Comparison of ENCODE assay signal across 18 mouse cellular contexts in genomic region chr7:132458493-132458892, GRCm38 (mm10).
DNase-seq lines count a peak whose midpoint lies in the region; ATAC-seq and TF ChIP-seq lines count a peak whose summit lies in the region.
"Had no signal": no experiment of that assay in that cellular context is flagged by ENCODE, and none has a peak within 500 bp of the region (broad histone marks: within the 10 kb centered on the region; RNA-seq: fewer than 3 reads in every experiment).

No protein-coding gene starts in this region.

- 34% methylated on average over 7 of the region's 7 CpGs for WGBS in hindbrain, embryonic 11.5 days
- WGBS in hindbrain, postnatal 0 days = 27% methylated on average over 7 of the region's 7 CpGs
- WGBS in forebrain, embryonic 11.5 days = 34% methylated on average over 7 of the region's 7 CpGs
- 27% methylated on average over 7 of the region's 7 CpGs for WGBS in hindbrain, embryonic 14.5 days
- 29% methylated on average over 7 of the region's 7 CpGs for WGBS in midbrain, postnatal 0 days

- peak overlapping the region; percentile 54; the same call in 1 of the 2 replicates for H3K27ac ChIP-seq in hindbrain, embryonic 11.5 days (ENCODE audit: low read depth, low read length)
- no peak overlapping the region for H3K27ac ChIP-seq in hindbrain, postnatal 0 days
- H3K27ac ChIP-seq in forebrain, embryonic 11.5 days (ENCODE audit: low read depth, low read length) = no peak overlapping the region; the same call in 1 of the 2 replicates
- peak overlapping the region; percentile 10; the same call in 1 of the 2 replicates for H3K27ac ChIP-seq in hindbrain, embryonic 14.5 days
- no peak overlapping the region for H3K27ac ChIP-seq in midbrain, postnatal 0 days (ENCODE audit: low read depth, low read length)
- H3K27ac ChIP-seq: left cerebral cortex, adult 2 months had no signal

- H3K9me3 ChIP-seq in hindbrain, embryonic 11.5 days (ENCODE audit: control insufficient read depth, low read length) = no peaks in the 10 kb centered on the region
- H3K9me3 ChIP-seq in hindbrain, postnatal 0 days (ENCODE audit: low read length) = no peaks in the 10 kb centered on the region
- H3K9me3 ChIP-seq in forebrain, embryonic 11.5 days (ENCODE audit: control insufficient read depth, low read length) = no peaks in the 10 kb centered on the region; the same call in 1 of the 2 replicates
- H3K9me3 ChIP-seq in hindbrain, embryonic 14.5 days (ENCODE audit: control insufficient read depth, low read length) = no peaks in the 10 kb centered on the region; the same call in 1 of the 2 replicates
- H3K9me3 ChIP-seq in midbrain, postnatal 0 days (ENCODE audit: low read length) = no peaks in the 10 kb centered on the region

- 0 out of 2 replicates have a peak, but pooled peaks cover 2% of the 10 kb centered on the region for H3K4me1 ChIP-seq in hindbrain, embryonic 11.5 days (replicated peaks; ENCODE audit: control insufficient read depth, insufficient read depth, low read length)
- no peaks in the 10 kb centered on the region for H3K4me1 ChIP-seq in hindbrain, postnatal 0 days (ENCODE audit: insufficient read depth, low read length)
- peaks cover 8% of the 10 kb centered on the region; the same call in 1 of the 2 replicates for H3K4me1 ChIP-seq in forebrain, embryonic 11.5 days (replicated peaks; ENCODE audit: control insufficient read depth, insufficient read depth, low read length)
- 0 out of 2 replicates have a peak, but pooled peaks cover 7% of the 10 kb centered on the region for H3K4me1 ChIP-seq in hindbrain, embryonic 14.5 days (replicated peaks; ENCODE audit: control insufficient read depth, insufficient read depth, low read length)
- H3K4me1 ChIP-seq in midbrain, postnatal 0 days (ENCODE audit: insufficient read depth, low read length) = no peaks in the 10 kb centered on the region
- H3K4me1 ChIP-seq: megakaryocyte, embryonic 14.5 days had no signal

- H3K27me3 ChIP-seq in hindbrain, embryonic 11.5 days (ENCODE audit: control insufficient read depth, insufficient read depth, low read length) = no peaks in the 10 kb centered on the region
- no peaks in the 10 kb centered on the region for H3K27me3 ChIP-seq in hindbrain, postnatal 0 days (ENCODE audit: insufficient read depth, low read length)
- H3K27me3 ChIP-seq in forebrain, embryonic 11.5 days (ENCODE audit: control insufficient read depth, insufficient read depth, low read length) = no peaks in the 10 kb centered on the region
- no peaks in the 10 kb centered on the region for H3K27me3 ChIP-seq in hindbrain, embryonic 14.5 days (ENCODE audit: control insufficient read depth, insufficient read depth, low read length)
- no peaks in the 10 kb centered on the region for H3K27me3 ChIP-seq in midbrain, postnatal 0 days (ENCODE audit: insufficient read depth, low read length)
- H3K27me3 ChIP-seq: Patski had no signal

- TF ChIP-seq CTCF in hindbrain, postnatal 0 days (IDR thresholded peaks at IDR 0.05; ENCODE audit: low read depth) = no peak
- no peak for TF ChIP-seq CTCF in midbrain, postnatal 0 days (IDR thresholded peaks at IDR 0.05)

- DNase-seq in hindbrain, embryonic 11.5 days (ENCODE audit: low spot score) = peak; percentile 35
- no peak for DNase-seq in hindbrain, postnatal 0 days (ENCODE audit: low spot score)
- DNase-seq in forebrain, embryonic 11.5 days (ENCODE audit: low spot score) = peak; percentile 62
- no peak for DNase-seq in hindbrain, embryonic 14.5 days (ENCODE audit: low spot score)
- peak; percentile 23 for DNase-seq in midbrain, postnatal 0 days (ENCODE audit: low spot score)
- DNase-seq in adrenal gland, adult 2 months = no peak
- DNase-seq in cerebellum, adult 8-10 months = no peak
- no peak for DNase-seq in ovary, adult 18-20 months (ENCODE audit: low spot score)
- DNase-seq: cerebellum, postnatal 25 days; heart, postnatal 36 days; kidney, adult 18-20 months; kidney, postnatal 4 days; right cerebral cortex, postnatal 14 days had no signal

- H3K4me2 ChIP-seq in hindbrain, embryonic 11.5 days (replicated peaks; ENCODE audit: low read depth, low read length) = no peak overlapping the region
- no peak overlapping the region for H3K4me2 ChIP-seq in hindbrain, postnatal 0 days (ENCODE audit: low read depth, low read length)
- no peak overlapping the region for H3K4me2 ChIP-seq in forebrain, embryonic 11.5 days (ENCODE audit: low read depth, low read length, severe bottlenecking)
- no peak overlapping the region for H3K4me2 ChIP-seq in hindbrain, embryonic 14.5 days (replicated peaks)
- no peak overlapping the region for H3K4me2 ChIP-seq in midbrain, postnatal 0 days (ENCODE audit: low read depth, low read length, poor library complexity, severe bottlenecking)
- H3K4me2 ChIP-seq: heart, embryonic 11.5 days; liver, embryonic 11.5 days had no signal

- H3K9ac ChIP-seq in hindbrain, embryonic 11.5 days (ENCODE audit: low read depth, low read length) = no peak overlapping the region
- H3K9ac ChIP-seq in hindbrain, postnatal 0 days (replicated peaks; ENCODE audit: low read length) = no peak overlapping the region
- H3K9ac ChIP-seq in forebrain, embryonic 11.5 days (ENCODE audit: low read length) = no peak overlapping the region
- H3K9ac ChIP-seq in hindbrain, embryonic 14.5 days = no peak overlapping the region
- H3K9ac ChIP-seq in midbrain, postnatal 0 days (replicated peaks; ENCODE audit: low read length, poor library complexity, severe bottlenecking) = no peak overlapping the region

- no peak for ATAC-seq in hindbrain, embryonic 11.5 days (ENCODE audit: low FRiP score)
- ATAC-seq in hindbrain, postnatal 0 days = no peak
- ATAC-seq in forebrain, embryonic 11.5 days (replicated peaks; ENCODE audit: low FRiP score) = 0 out of 2 replicates have a peak, but pooled peaks have one; percentile 27
- ATAC-seq in hindbrain, embryonic 14.5 days (ENCODE audit: low FRiP score) = no peak
- ATAC-seq in midbrain, postnatal 0 days (ENCODE audit: low FRiP score) = no peak
- ATAC-seq: Patski had no signal

- H3K4me3 ChIP-seq in hindbrain, embryonic 11.5 days (ENCODE audit: low read depth, low read length) = no peak overlapping the region
- no peak overlapping the region for H3K4me3 ChIP-seq in hindbrain, postnatal 0 days (ENCODE audit: low read length)
- H3K4me3 ChIP-seq in forebrain, embryonic 11.5 days (ENCODE audit: low read depth, low read length) = no peak overlapping the region
- no peak overlapping the region for H3K4me3 ChIP-seq in hindbrain, embryonic 14.5 days (replicated peaks; ENCODE audit: low read length)
- H3K4me3 ChIP-seq in midbrain, postnatal 0 days (ENCODE audit: low read depth, low read length) = no peak overlapping the region
- H3K4me3 ChIP-seq: left cerebral cortex, adult 2 months; megakaryocyte, embryonic 14.5 days had no signal

- H3K36me3 ChIP-seq in hindbrain, embryonic 11.5 days (ENCODE audit: control insufficient read depth, insufficient read depth, low read length) = no peaks in the 10 kb centered on the region
- H3K36me3 ChIP-seq in hindbrain, postnatal 0 days (ENCODE audit: insufficient read depth, low read length) = no peaks in the 10 kb centered on the region
- no peaks in the 10 kb centered on the region for H3K36me3 ChIP-seq in forebrain, embryonic 11.5 days (ENCODE audit: control insufficient read depth, insufficient read depth, low read length)
- H3K36me3 ChIP-seq in hindbrain, embryonic 14.5 days (replicated peaks; ENCODE audit: control insufficient read depth, insufficient read depth) = no peaks in the 10 kb centered on the region
- H3K36me3 ChIP-seq in midbrain, postnatal 0 days (ENCODE audit: insufficient read depth, low read length) = no peaks in the 10 kb centered on the region

Comparison
In these comparisons a context has a peak if more than half of its experiments do, and no peak if none do; other contexts are left out.
1. DNase-seq: peak in hindbrain, embryonic 11.5 days (single experiment), forebrain, embryonic 11.5 days (single experiment) and midbrain, postnatal 0 days (single experiment); none in hindbrain, postnatal 0 days (single experiment), hindbrain, embryonic 14.5 days (single experiment), adrenal gland, adult 2 months (single experiment), cerebellum, adult 8-10 months (single experiment) and ovary, adult 18-20 months (single experiment).
2. H3K27ac ChIP-seq: peak in hindbrain, embryonic 11.5 days (single experiment) and hindbrain, embryonic 14.5 days (single experiment); none in hindbrain, postnatal 0 days (single experiment), forebrain, embryonic 11.5 days (single experiment) and midbrain, postnatal 0 days (single experiment).